Mouse (Mus musculus): Measurements from ENCODE around the gene Gm28308.

Gm28308 gene

GRCm38 (mm10) chr6:52155471-52155870 is 57.7 kb downstream of the Gm28308 start:
- DNase-seq (ENCODE audit: low spot score in 2 of 2) = no peak

GRCm38 (mm10) chr6:52154044-52154443 is 59.1 kb downstream of the Gm28308 start:
- no peak for DNase-seq (ENCODE audit: low spot score in 2 of 2)

- no peak for DNase-seq (ENCODE audit: low spot score in 2 of 2)
These were observed 59.9 kb downstream of the Gm28308 start for GRCm38 (mm10) chr6:52153270-52153669.

GRCm38 (mm10) chr6:52152226-52153193 is 60.6 kb downstream of the Gm28308 start:
- no peak for DNase-seq (ENCODE audit: low spot score in 2 of 2)

- no peak for DNase-seq (ENCODE audit: low spot score in 2 of 2)
These were observed 61.6 kb downstream of the Gm28308 start for GRCm38 (mm10) chr6:52151571-52151970.

DNA sequence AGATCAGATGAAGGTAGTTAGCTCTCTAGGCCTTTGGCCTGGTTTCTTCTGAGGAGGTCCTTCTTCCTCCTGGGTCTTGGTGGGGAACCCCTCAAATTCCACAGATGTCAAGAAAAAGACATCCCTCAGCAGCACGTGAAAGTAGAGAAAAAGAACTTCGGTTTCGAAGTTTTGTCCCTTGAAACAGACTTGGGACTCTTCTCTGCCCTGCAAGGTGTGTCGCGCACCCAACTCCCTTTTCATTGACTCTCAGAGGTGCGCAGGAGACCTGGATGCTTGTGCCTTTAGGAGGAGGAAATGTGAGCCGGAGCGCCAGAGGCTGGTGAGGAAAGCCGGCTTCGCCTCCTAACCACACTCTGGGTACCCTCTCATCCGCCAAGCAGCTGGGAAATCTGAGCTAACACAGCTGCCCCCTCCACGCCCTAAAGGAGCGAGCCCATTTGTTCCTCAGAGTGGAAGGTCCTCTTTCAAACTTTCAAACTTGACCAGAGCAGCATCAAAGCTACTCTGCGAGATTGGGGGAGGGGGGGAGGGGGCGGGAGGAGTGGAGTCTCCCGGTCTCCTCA is 62.7 kb downstream of the Gm28308 start:
- no peak for DNase-seq (ENCODE audit: low spot score in 2 of 2)

DNA sequence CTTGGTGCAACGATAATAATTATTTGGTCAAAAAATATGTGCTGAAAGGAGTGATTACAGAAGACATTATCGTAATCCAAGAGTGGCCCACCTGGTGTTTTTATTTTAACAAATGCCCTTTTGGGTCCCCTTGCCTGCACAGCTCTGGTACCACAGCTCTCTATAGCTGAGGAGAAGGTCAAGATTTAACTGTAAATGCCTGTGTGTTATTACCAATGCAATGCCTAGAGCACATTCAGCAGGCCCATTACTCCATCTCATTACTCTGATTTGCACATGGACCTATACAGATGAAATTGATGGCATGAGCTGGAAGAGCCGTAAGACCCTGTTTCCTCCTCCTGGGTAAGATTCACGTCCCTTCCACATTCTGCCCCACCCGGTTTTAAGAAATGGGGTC is 74.0 kb downstream of the Gm28308 start:
- no peak for DNase-seq (ENCODE audit: low spot score in 2 of 2)

GRCm38 (mm10) chr6:52138576-52138975 is 74.6 kb downstream of the Gm28308 start:
- no peak for DNase-seq (ENCODE audit: low spot score in 2 of 2)

DNA sequence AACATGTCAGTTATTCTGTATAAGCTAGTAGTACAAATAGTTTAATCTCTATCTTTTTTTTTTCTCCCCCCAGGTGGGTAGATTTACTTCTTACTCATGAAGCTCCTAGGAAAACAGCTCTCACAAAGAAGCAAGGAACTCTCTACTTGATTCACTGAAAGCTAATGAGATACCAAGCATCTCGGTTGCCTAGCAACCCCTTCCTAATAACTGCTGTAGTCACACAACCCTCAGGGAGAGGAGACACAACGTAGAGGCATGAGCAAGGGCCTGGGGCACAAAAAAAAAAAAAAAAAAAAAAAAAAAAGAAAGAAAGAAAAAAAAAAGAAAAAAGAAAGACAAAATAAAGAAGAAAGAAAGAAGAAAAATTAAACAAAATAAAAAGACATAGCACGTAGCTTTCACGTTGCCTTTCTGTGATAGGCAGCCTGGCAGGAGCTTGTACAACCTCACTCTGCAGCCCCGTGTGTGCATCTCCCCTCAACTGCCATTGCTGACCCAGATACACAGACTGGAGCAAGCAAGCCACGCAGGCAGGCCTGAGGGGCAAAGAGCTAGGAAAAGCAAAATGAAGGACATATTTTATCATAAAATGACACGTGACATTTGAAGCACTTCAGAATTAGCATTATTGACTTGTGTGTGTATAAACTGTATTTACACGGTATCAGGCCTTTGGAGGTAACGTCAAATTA is 75.2 kb downstream of the Gm28308 start:
- no peak for DNase-seq (ENCODE audit: low spot score in 2 of 2)

DNA sequence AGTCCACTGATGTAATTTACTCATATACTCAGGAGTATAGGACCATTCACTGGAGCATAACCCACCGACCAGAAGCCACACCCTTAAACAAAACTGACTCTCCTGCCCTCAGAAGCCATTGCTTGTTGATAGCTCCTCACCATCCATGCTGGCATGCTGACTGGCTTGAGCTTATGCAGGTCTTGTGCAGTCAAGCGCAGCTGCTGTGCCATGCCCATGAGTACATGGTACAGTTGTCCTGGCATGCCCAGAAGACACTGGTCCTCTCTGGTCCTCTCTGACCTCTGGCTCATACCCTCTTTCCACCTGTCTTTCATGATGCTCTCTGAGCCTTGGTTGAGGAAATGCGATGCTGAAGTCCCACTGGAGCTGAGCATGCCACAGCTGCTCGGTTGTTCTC is 89.5 kb downstream of the Gm28308 start:
- no peak for DNase-seq (ENCODE audit: low spot score in 2 of 2)

GRCm38 (mm10) chr6:52121173-52121572 is 92.0 kb downstream of the Gm28308 start:
- DNase-seq (ENCODE audit: low spot score in 2 of 2) = no peak

- no peak for DNase-seq (ENCODE audit: low spot score in 2 of 2)
These were observed 94.1 kb downstream of the Gm28308 start for GRCm38 (mm10) chr6:52118903-52119635.

- DNase-seq (ENCODE audit: low spot score in 2 of 2) = no peak
These were observed 97.2 kb downstream of the Gm28308 start for GRCm38 (mm10) chr6:52115899-52116298.
